Mouse (Mus musculus) heart, embryonic 10.5 days (tissue): ENCODE measurements around the gene Skap2. TPM values are rescaled to one million over a fixed set of nuclear protein-coding genes. Genes with fewer than 3 reads are reported as not detected.

ENCODE experiments used
- DNase-seq: peaks from one replicate; pipeline ENCODE4 v3.0.0-alpha.2; 2017; ENCODE audit warnings: low spot score
- H3K27ac ChIP-seq: fragments of 300-500 bp; sonication (generic); 2 replicates; pipeline ENCODE4 v1.5.1; 2016; ENCODE audit warnings: mild to moderate bottlenecking
- H3K27me3 ChIP-seq: fragments of 300-500 bp; sonication (generic); 2 replicates; pipeline ENCODE4 v1.6.1; 2016; ENCODE audit warnings: mild to moderate bottlenecking; ENCODE audit not compliant: poor library complexity, insufficient read depth, severe bottlenecking
- H3K36me3 ChIP-seq: fragments of 300-500 bp; sonication (generic); 2 replicates; pipeline ENCODE4 v1.6.1; 2016; ENCODE audit warnings: mild to moderate bottlenecking, moderate library complexity
- H3K4me1 ChIP-seq: fragments of 300-500 bp; sonication (generic); 2 replicates; pipeline ENCODE4 v1.6.1; 2016; ENCODE audit warnings: mild to moderate bottlenecking
- H3K4me3 ChIP-seq: fragments of 300-500 bp; sonication (generic); 2 replicates; pipeline ENCODE4 v1.5.1; 2016; ENCODE audit warnings: mild to moderate bottlenecking, moderate library complexity
- H3K9me3 ChIP-seq: fragments of 300-500 bp; sonication (generic); 2 replicates; pipeline ENCODE4 v1.6.1; 2016; ENCODE audit warnings: mild to moderate bottlenecking, moderate library complexity
- WGBS: fragments of 180-500 bp; shearing (Covaris S2); methylation state at CpG from one replicate; pipeline ENCODE4 v1.1.7; 2016; 5-methylcytosine and 5-hydroxymethylcytosine counted together
- polyA plus RNA-seq: library from polyadenylated mRNA; unstranded; fragments of >200 nt; fragmentation: Nextera tagmentation; extraction: Ambion mirVana; gene quantifications from 2 replicates; pipeline ENCODE4 v1.2.1, GENCODE M21; 2016

Skap2 gene
- 11.8 and 26.4 TPM in 2 replicates for polyA plus RNA-seq

- peak within 1 kb of the TSS; percentile 86 for H3K27ac ChIP-seq
Observed at GRCm38 (mm10) chr6:52012409-52013244, at the start of gene Skap2. Gene Skap2, minus strand, starts transcription at chr6:52012549.

DNA sequence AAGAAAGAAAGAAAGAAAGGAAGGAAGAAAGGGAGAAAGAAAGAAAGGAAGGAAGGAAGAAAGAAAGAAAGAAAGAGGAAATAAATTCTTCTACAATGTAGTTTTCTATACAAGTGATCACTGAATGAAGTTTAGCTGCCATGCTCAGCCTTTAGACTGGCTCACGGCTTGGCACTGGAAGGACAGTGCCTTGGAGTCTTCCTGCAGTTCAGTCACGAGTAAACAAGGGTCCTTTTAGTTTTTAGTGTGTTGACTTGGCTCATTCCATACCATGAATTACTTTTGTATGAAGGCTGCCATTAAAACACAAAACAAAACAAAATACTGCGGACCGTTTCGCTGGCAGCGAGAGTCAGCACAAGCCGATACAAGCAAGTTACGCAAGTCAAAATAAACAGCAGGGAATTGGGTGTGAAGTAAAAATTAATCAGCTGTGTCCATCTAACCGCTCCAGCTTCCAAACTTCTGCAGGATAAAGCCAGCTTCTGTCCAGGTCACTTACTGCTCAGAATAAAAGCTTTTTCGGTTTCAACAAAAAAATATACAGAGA is 46.6 kb upstream of the Skap2 start:
- DNase-seq: no peak
- H3K27ac ChIP-seq: no peak overlapping the region
- no peaks in the 10 kb centered on the region for H3K36me3 ChIP-seq
- peaks cover 5% of the 10 kb centered on the region for H3K4me1 ChIP-seq
- H3K9me3 ChIP-seq: no peaks in the 10 kb centered on the region
- H3K4me3 ChIP-seq: no peak overlapping the region
- peaks cover 47% of the 10 kb centered on the region for H3K27me3 ChIP-seq
- 81% methylated on average over 10 of the region's 10 CpGs for WGBS

More at GRCm38 (mm10) chr6:52012409-52013244, at the start of gene Skap2:
- under 1% methylated on average over 51 of the region's 51 CpGs for WGBS
- DNase-seq: peak; percentile 100
- Histone ChIP-seq H3K27me3 (peaks cover 43% of the 10 kb centered on the region), H3K4me1 (peaks cover 6% of the 10 kb centered on the region), H3K36me3 (no peaks in the 10 kb centered on the region), H3K9me3 (no peaks in the 10 kb centered on the region), H3K4me3 (peak within 1 kb of the TSS; percentile 82)

DNA sequence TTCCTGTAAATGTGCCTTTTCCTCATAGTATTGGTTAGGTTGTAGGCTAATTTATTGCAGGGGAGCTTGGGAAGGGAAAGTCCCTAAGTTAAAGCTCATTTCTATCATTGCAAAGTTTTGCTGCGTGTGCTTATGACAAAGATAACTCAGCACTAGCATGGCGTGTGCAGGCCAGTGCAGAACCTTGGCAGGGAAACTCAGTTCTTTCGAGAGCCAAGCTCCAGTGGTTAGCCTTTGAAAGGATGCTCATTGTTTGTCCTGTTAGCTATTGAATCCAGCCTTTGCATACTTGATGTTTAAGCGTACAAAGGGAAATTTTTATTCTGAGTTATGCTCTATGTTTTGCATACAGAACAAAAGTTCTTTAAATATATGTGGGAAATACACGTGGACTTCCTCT is 45.8 kb upstream of the Skap2 start:
- peaks cover 47% of the 10 kb centered on the region for H3K27me3 ChIP-seq
- peaks cover 5% of the 10 kb centered on the region for H3K4me1 ChIP-seq
- no peaks in the 10 kb centered on the region for H3K36me3 ChIP-seq
- H3K27ac ChIP-seq: no peak overlapping the region
- H3K9me3 ChIP-seq: no peaks in the 10 kb centered on the region
- DNase-seq: no peak
- H3K4me3 ChIP-seq: no peak overlapping the region
- WGBS: 84% methylated on average over 5 of the region's 5 CpGs

DNA sequence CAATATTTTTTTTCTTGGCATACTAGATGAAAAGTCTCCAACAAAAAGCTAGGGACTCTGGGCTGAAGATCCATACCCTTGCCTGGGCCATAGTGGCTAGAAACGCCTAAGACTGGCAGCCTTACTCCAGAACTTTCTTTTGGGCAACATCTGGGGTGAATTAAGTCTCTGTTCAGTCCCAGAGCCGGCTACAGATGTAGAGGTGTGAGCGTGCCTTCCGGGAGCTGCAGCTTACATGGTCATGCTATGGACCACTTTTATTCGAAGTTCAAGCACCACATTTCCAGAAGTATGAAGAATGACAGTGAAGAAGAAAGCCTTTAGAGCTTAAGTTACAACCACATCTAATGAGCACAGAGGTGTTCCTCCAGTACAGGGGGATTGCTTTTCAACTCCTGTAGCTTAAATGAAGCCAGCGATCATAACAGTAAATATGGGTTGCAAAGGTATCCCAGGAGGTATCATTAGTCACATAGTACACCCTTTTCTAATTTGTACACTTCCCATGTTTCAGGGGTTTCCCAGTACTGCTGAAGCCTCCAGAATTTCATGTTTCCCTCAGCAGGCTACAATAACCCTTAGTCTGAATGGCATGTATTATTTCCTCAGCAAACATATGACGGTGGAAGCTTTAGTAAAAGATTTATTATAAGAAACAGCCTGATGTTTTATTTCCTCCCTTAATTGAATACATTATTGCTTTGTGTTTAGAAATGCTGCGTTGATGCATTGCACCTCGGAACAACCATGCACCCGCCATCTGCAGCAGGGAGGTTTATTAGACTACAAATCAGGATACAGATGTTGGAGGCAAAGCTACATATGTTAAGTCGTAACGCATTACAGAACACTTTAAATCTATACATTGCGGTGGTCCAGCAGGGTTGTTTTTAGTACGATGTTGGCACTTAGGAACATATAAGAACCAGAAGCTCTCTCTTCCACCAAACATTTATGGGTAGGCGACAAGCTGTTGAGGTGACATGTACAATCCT is 41.5 kb upstream of the Skap2 start:
- no peaks in the 10 kb centered on the region for H3K36me3 ChIP-seq
- no peak overlapping the region for H3K27ac ChIP-seq
- DNase-seq: no peak
- WGBS: 80% methylated on average over 15 of the region's 15 CpGs
- H3K27me3 ChIP-seq: peaks cover 27% of the 10 kb centered on the region; the same call in 1 of the 2 replicates
- H3K4me3 ChIP-seq: no peak overlapping the region
- peaks cover 5% of the 10 kb centered on the region for H3K4me1 ChIP-seq
- no peaks in the 10 kb centered on the region for H3K9me3 ChIP-seq

GRCm38 (mm10) chr6:52050062-52050461 is 37.7 kb upstream of the Skap2 start:
- Histone ChIP-seq H3K9me3 (no peaks in the 10 kb centered on the region), H3K27ac (no peak overlapping the region), H3K27me3 (no peaks in the 10 kb centered on the region), H3K4me1 (no peaks in the 10 kb centered on the region), H3K36me3 (no peaks in the 10 kb centered on the region), H3K4me3 (no peak overlapping the region)
- no peak for DNase-seq
- WGBS: 90% methylated on average over 12 of the region's 12 CpGs

DNA sequence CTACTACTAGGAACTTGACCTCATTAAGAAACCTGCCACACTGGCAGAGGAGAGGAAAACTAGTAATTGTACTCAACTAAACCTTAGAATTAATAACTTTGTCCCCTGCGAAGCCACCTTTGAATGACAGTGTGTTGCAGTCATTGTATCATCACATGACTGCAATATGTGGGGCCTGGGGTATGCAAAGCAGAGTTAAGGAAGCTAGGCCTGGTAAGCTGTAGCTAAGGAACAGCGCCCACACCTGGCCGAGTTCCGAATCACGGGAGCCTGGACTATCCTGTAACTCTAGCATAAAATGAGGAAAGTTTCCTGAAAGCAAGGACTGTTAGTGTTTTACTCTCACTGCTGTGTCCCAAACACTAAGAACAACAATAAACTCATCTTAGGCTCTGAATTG is 33.2 kb upstream of the Skap2 start:
- Histone ChIP-seq H3K4me3 (no peak overlapping the region), H3K27ac (no peak overlapping the region), H3K9me3 (no peaks in the 10 kb centered on the region), H3K27me3 (no peaks in the 10 kb centered on the region), H3K4me1 (no peaks in the 10 kb centered on the region), H3K36me3 (no peaks in the 10 kb centered on the region)
- 48% methylated on average over 5 of the region's 5 CpGs for WGBS
- no peak for DNase-seq

GRCm38 (mm10) chr6:52036077-52036476 is 23.7 kb upstream of the Skap2 start:
- 80% methylated on average over 4 of the region's 4 CpGs for WGBS
- no peaks in the 10 kb centered on the region for H3K9me3 ChIP-seq
- H3K36me3 ChIP-seq: no peaks in the 10 kb centered on the region
- no peaks in the 10 kb centered on the region for H3K4me1 ChIP-seq
- H3K27ac ChIP-seq: no peak overlapping the region
- H3K4me3 ChIP-seq: no peak overlapping the region
- H3K27me3 ChIP-seq: no peaks in the 10 kb centered on the region
- DNase-seq: no peak

DNA sequence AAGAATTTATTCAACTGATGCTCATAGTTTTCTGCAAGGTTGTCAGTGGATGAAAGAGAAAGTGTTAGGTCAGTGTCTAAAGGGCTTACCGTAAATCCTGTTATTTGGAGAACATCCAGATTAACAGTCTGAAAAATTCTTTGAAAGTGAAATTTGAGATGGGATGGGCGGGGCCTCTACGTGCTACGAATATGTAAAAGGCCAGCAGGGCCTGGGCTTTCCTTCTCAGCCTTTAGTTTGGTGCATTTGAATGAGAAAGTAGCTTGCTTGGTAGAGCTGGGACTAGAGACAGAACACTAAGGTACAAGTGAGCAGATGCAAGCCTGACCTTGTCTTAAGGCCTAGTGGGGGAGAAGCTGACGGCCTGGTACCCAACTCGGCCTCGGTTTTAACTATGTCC is 18.8 kb upstream of the Skap2 start:
- WGBS: 58% methylated on average over 7 of the region's 7 CpGs
- no peak for DNase-seq
- no peaks in the 10 kb centered on the region for H3K4me1 ChIP-seq
- H3K27me3 ChIP-seq: no peaks in the 10 kb centered on the region
- H3K36me3 ChIP-seq: no peaks in the 10 kb centered on the region
- H3K9me3 ChIP-seq: no peaks in the 10 kb centered on the region
- H3K4me3 ChIP-seq: no peak overlapping the region
- no peak overlapping the region for H3K27ac ChIP-seq

DNA sequence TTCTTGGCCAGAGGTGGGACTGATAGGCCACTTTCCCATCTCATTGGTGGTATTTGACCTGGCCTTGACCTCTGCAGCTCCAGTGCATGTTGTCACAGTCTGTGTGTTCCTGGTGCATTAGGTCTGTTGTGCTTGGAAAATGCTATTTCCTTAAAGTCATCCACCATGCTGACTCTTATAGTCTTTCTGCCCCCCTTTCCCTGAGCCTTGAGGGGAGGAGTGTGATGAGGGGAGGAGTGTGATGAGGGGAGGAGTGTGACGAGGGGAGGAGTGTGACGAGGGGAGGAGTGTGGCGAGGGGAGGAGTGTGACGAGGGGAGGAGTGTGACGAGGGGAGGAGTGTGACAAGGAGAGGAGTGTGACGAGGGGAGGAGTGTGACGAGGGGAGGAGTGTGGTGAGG is 15.8 kb upstream of the Skap2 start:
- Histone ChIP-seq H3K4me1 (0 out of 2 replicates have a peak, but pooled peaks cover 3% of the 10 kb centered on the region), H3K27ac (no peak overlapping the region), H3K27me3 (no peaks in the 10 kb centered on the region), H3K4me3 (no peak overlapping the region), H3K36me3 (no peaks in the 10 kb centered on the region), H3K9me3 (no peaks in the 10 kb centered on the region)
- no peak for DNase-seq
- WGBS: 90% methylated on average over 7 of the region's 7 CpGs

DNA sequence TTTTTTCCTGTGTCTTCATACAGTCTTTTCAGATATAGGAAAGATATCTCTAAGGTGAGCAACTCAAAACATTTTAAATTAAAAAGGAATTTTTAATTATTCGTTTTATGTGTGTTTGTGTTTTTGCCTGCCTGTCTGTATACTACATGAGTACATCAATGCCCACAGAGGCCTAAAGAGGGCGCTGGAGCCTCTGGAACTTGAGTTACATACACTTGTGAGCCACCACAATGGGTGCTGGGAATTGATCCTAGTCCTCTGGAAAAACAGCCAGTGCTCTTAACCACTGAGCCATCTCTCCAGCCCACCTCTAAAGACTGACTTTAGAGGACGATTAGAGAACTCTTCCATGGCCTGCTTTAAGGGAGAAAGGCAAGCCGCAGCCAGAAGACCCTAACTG is 14.8 kb upstream of the Skap2 start:
- 71% methylated on average over 4 of the region's 4 CpGs for WGBS
- H3K4me3 ChIP-seq: no peak overlapping the region

GRCm38 (mm10) chr6:52026281-52026680 is 13.9 kb upstream of the Skap2 start:
- DNase-seq: no peak
- H3K27me3 ChIP-seq: no peaks in the 10 kb centered on the region
- H3K27ac ChIP-seq: no peak overlapping the region
- H3K9me3 ChIP-seq: no peaks in the 10 kb centered on the region
- no peaks in the 10 kb centered on the region for H3K36me3 ChIP-seq
- H3K4me3 ChIP-seq: no peak overlapping the region
- 0 out of 2 replicates have a peak, but pooled peaks cover 3% of the 10 kb centered on the region for H3K4me1 ChIP-seq
- 77% methylated on average over 11 of the region's 11 CpGs for WGBS

More for the DNA sequence above, 14.8 kb upstream of the Skap2 start:
- DNase-seq: no peak
- Histone ChIP-seq H3K9me3 (no peaks in the 10 kb centered on the region), H3K36me3 (no peaks in the 10 kb centered on the region), H3K4me1 (0 out of 2 replicates have a peak, but pooled peaks cover 3% of the 10 kb centered on the region), H3K27me3 (no peaks in the 10 kb centered on the region), H3K27ac (no peak overlapping the region)

- no peak overlapping the region for H3K27ac ChIP-seq
- WGBS: 18% methylated on average over 5 of the region's 5 CpGs
- H3K4me3 ChIP-seq: no peak overlapping the region
- no peaks in the 10 kb centered on the region for H3K9me3 ChIP-seq
- 0 out of 2 replicates have a peak, but pooled peaks cover 3% of the 10 kb centered on the region for H3K4me1 ChIP-seq
- no peak for DNase-seq
- H3K36me3 ChIP-seq: no peaks in the 10 kb centered on the region
- H3K27me3 ChIP-seq: no peaks in the 10 kb centered on the region
Observed at GRCm38 (mm10) chr6:52024730-52025129, 12.4 kb upstream of the Skap2 start.
